Mouse (Mus musculus): ENCODE data around the gene Rgs7. TPM values are rescaled to one million over a fixed set of nuclear protein-coding genes. Genes with fewer than 3 reads are reported as not detected.

Rgs7 gene
- polyA plus RNA-seq, 1 experiment from 2014 or later = 0.33 TPM

- Histone ChIP-seq H3K4me2 (ENCODE audit: low read depth, severe bottlenecking) (no peak overlapping the region), H3K36me3 (ENCODE audit: control insufficient read depth, insufficient read depth, low read length) (no peaks in the 10 kb centered on the region), H3K4me3 (ENCODE audit: low read depth, low read length) (no peak overlapping the region), H3K4me1 (ENCODE audit: control insufficient read depth, insufficient read depth, low read length) (no peaks in the 10 kb centered on the region), H3K9me3 (ENCODE audit: control insufficient read depth, low read length) (no peaks in the 10 kb centered on the region), H3K27ac (replicated peaks; ENCODE audit: low read depth, low read length) (no peak overlapping the region), H3K9ac (ENCODE audit: low read length) (no peak overlapping the region), H3K27me3 (ENCODE audit: control insufficient read depth, insufficient read depth, low read length) (no peaks in the 10 kb centered on the region)
- no peak for DNase-seq (ENCODE audit: low spot score)
- 49% methylated on average over 1 of the region's 1 CpGs for whole genome bisulfite sequencing
- no peak for ATAC-seq (ENCODE audit: insufficient number of reproducible peaks, low FRiP score, low TSS enrichment, low read depth)
Measured at GRCm38 (mm10) chr1:175259374-175259773, 232.9 kb downstream of the Rgs7 start.

GRCm38 (mm10) chr1:175255224-175255623 lies 237.1 kb downstream of the Rgs7 start:
- Histone ChIP-seq H3K27me3 (ENCODE audit: control insufficient read depth, insufficient read depth, low read length) (no peaks in the 10 kb centered on the region), H3K36me3 (ENCODE audit: control insufficient read depth, insufficient read depth, low read length) (no peaks in the 10 kb centered on the region), H3K4me1 (ENCODE audit: control insufficient read depth, insufficient read depth, low read length) (no peaks in the 10 kb centered on the region), H3K9me3 (ENCODE audit: control insufficient read depth, low read length) (no peaks in the 10 kb centered on the region), H3K4me3 (ENCODE audit: low read depth, low read length) (no peak overlapping the region), H3K9ac (ENCODE audit: low read length) (no peak overlapping the region), H3K4me2 (ENCODE audit: low read depth, severe bottlenecking) (no peak overlapping the region), H3K27ac (replicated peaks; ENCODE audit: low read depth, low read length) (no peak overlapping the region)
- WGBS = 67% methylated on average over 3 of the region's 3 CpGs
- no peak for DNase-seq (ENCODE audit: low spot score)
- ATAC-seq (ENCODE audit: insufficient number of reproducible peaks, low FRiP score, low TSS enrichment, low read depth) = no peak

- WGBS = 64% methylated on average over 3 of the region's 3 CpGs
- H3K4me1 ChIP-seq (ENCODE audit: control insufficient read depth, insufficient read depth, low read length) = no peaks in the 10 kb centered on the region
- H3K4me3 ChIP-seq (ENCODE audit: low read depth, low read length) = no peak overlapping the region
- H3K9me3 ChIP-seq (ENCODE audit: control insufficient read depth, low read length) = no peaks in the 10 kb centered on the region
- no peaks in the 10 kb centered on the region for H3K27me3 ChIP-seq (ENCODE audit: control insufficient read depth, insufficient read depth, low read length)
- ATAC-seq (ENCODE audit: insufficient number of reproducible peaks, low FRiP score, low TSS enrichment, low read depth) (no peak), DNase-seq (ENCODE audit: low spot score) (no peak)
- H3K36me3 ChIP-seq (ENCODE audit: control insufficient read depth, insufficient read depth, low read length) = no peaks in the 10 kb centered on the region
- H3K4me2 ChIP-seq (ENCODE audit: low read depth, severe bottlenecking) = no peak overlapping the region
- no peak overlapping the region for H3K27ac ChIP-seq (replicated peaks; ENCODE audit: low read depth, low read length)
- no peak overlapping the region for H3K9ac ChIP-seq (ENCODE audit: low read length)
Measured at GRCm38 (mm10) chr1:175254724-175255123, 237.6 kb downstream of the Rgs7 start.

- H3K4me3 ChIP-seq (ENCODE audit: low read depth, low read length) = no peak overlapping the region
- no peak for DNase-seq (ENCODE audit: low spot score)
- no peak for ATAC-seq (ENCODE audit: insufficient number of reproducible peaks, low FRiP score, low TSS enrichment, low read depth)
- WGBS = 81% methylated on average over 5 of the region's 5 CpGs
- no peaks in the 10 kb centered on the region for H3K9me3 ChIP-seq (ENCODE audit: control insufficient read depth, low read length)
- H3K4me2 ChIP-seq (ENCODE audit: low read depth, severe bottlenecking) = no peak overlapping the region
- H3K4me1 ChIP-seq (ENCODE audit: control insufficient read depth, insufficient read depth, low read length) = no peaks in the 10 kb centered on the region
- no peaks in the 10 kb centered on the region for H3K36me3 ChIP-seq (ENCODE audit: control insufficient read depth, insufficient read depth, low read length)
- H3K9ac ChIP-seq (ENCODE audit: low read length) = no peak overlapping the region
- no peaks in the 10 kb centered on the region for H3K27me3 ChIP-seq (ENCODE audit: control insufficient read depth, insufficient read depth, low read length)
- H3K27ac ChIP-seq (replicated peaks; ENCODE audit: low read depth, low read length) = no peak overlapping the region
Measured at GRCm38 (mm10) chr1:175242135-175242534, 250.2 kb downstream of the Rgs7 start.

- H3K36me3 ChIP-seq (ENCODE audit: control insufficient read depth, insufficient read depth, low read length) = no peaks in the 10 kb centered on the region
- no peak for DNase-seq (ENCODE audit: low spot score)
- H3K27ac ChIP-seq (replicated peaks; ENCODE audit: low read depth, low read length) = no peak overlapping the region
- no peak overlapping the region for H3K4me3 ChIP-seq (ENCODE audit: low read depth, low read length)
- no peaks in the 10 kb centered on the region for H3K9me3 ChIP-seq (ENCODE audit: control insufficient read depth, low read length)
- H3K4me1 ChIP-seq (ENCODE audit: control insufficient read depth, insufficient read depth, low read length) = no peaks in the 10 kb centered on the region
- H3K4me2 ChIP-seq (ENCODE audit: low read depth, severe bottlenecking) = no peak overlapping the region
- no peaks in the 10 kb centered on the region for H3K27me3 ChIP-seq (ENCODE audit: control insufficient read depth, insufficient read depth, low read length)
- H3K9ac ChIP-seq (ENCODE audit: low read length) = no peak overlapping the region
- peak; percentile 54; the same call in 1 of the 2 replicates for ATAC-seq (ENCODE audit: insufficient number of reproducible peaks, low FRiP score, low TSS enrichment, low read depth)
- 85% methylated on average over 2 of the region's 2 CpGs for WGBS
Measured at GRCm38 (mm10) chr1:175240137-175240536, 252.2 kb downstream of the Rgs7 start.

- Histone ChIP-seq H3K27me3 (ENCODE audit: control insufficient read depth, insufficient read depth, low read length) (no peaks in the 10 kb centered on the region), H3K36me3 (ENCODE audit: control insufficient read depth, insufficient read depth, low read length) (no peaks in the 10 kb centered on the region), H3K4me3 (ENCODE audit: low read depth, low read length) (no peak overlapping the region), H3K9ac (ENCODE audit: low read length) (no peak overlapping the region), H3K9me3 (ENCODE audit: control insufficient read depth, low read length) (no peaks in the 10 kb centered on the region), H3K4me1 (ENCODE audit: control insufficient read depth, insufficient read depth, low read length) (no peaks in the 10 kb centered on the region), H3K4me2 (ENCODE audit: low read depth, severe bottlenecking) (no peak overlapping the region), H3K27ac (replicated peaks; ENCODE audit: low read depth, low read length) (no peak overlapping the region)
- ATAC-seq (ENCODE audit: insufficient number of reproducible peaks, low FRiP score, low TSS enrichment, low read depth) = no peak
- 91% methylated on average over 3 of the region's 3 CpGs for WGBS
- DNase-seq (ENCODE audit: low spot score) = no peak
Measured at GRCm38 (mm10) chr1:175221593-175222500, 270.5 kb downstream of the Rgs7 start.

- WGBS = 88% methylated on average over 2 of the region's 2 CpGs
- ATAC-seq (ENCODE audit: insufficient number of reproducible peaks, low FRiP score, low TSS enrichment, low read depth) = no peak
Measured at GRCm38 (mm10) chr1:175219563-175219962, 272.7 kb downstream of the Rgs7 start.

GRCm38 (mm10) chr1:175207004-175207403 lies 285.3 kb downstream of the Rgs7 start:
- no peak overlapping the region for H3K9ac ChIP-seq (ENCODE audit: low read length)
- H3K9me3 ChIP-seq (ENCODE audit: control insufficient read depth, low read length) = no peaks in the 10 kb centered on the region
- H3K27ac ChIP-seq (replicated peaks; ENCODE audit: low read depth, low read length) = no peak overlapping the region
- no peaks in the 10 kb centered on the region for H3K36me3 ChIP-seq (ENCODE audit: control insufficient read depth, insufficient read depth, low read length)
- H3K4me3 ChIP-seq (ENCODE audit: low read depth, low read length) = no peak overlapping the region
- DNase-seq (ENCODE audit: low spot score) (no peak), ATAC-seq (ENCODE audit: insufficient number of reproducible peaks, low FRiP score, low TSS enrichment, low read depth) (no peak)
- WGBS = 83% methylated on average over 2 of the region's 2 CpGs
- no peaks in the 10 kb centered on the region for H3K27me3 ChIP-seq (ENCODE audit: control insufficient read depth, insufficient read depth, low read length)
- no peak overlapping the region for H3K4me2 ChIP-seq (ENCODE audit: low read depth, severe bottlenecking)
- H3K4me1 ChIP-seq (ENCODE audit: control insufficient read depth, insufficient read depth, low read length) = no peaks in the 10 kb centered on the region

More at GRCm38 (mm10) chr1:175219563-175219962, 272.7 kb downstream of the Rgs7 start:
- H3K36me3 ChIP-seq (ENCODE audit: control insufficient read depth, insufficient read depth, low read length) = no peaks in the 10 kb centered on the region
- no peak overlapping the region for H3K4me2 ChIP-seq (ENCODE audit: low read depth, severe bottlenecking)
- no peaks in the 10 kb centered on the region for H3K9me3 ChIP-seq (ENCODE audit: control insufficient read depth, low read length)
- H3K27ac ChIP-seq (replicated peaks; ENCODE audit: low read depth, low read length) = no peak overlapping the region
- H3K9ac ChIP-seq (ENCODE audit: low read length) = no peak overlapping the region
- DNase-seq (ENCODE audit: low spot score) = no peak
- H3K27me3 ChIP-seq (ENCODE audit: control insufficient read depth, insufficient read depth, low read length) = no peaks in the 10 kb centered on the region
- no peak overlapping the region for H3K4me3 ChIP-seq (ENCODE audit: low read depth, low read length)
- H3K4me1 ChIP-seq (ENCODE audit: control insufficient read depth, insufficient read depth, low read length) = no peaks in the 10 kb centered on the region
